ENCODE assay signal across 7 mouse cellular contexts in the genomic region with DNA sequence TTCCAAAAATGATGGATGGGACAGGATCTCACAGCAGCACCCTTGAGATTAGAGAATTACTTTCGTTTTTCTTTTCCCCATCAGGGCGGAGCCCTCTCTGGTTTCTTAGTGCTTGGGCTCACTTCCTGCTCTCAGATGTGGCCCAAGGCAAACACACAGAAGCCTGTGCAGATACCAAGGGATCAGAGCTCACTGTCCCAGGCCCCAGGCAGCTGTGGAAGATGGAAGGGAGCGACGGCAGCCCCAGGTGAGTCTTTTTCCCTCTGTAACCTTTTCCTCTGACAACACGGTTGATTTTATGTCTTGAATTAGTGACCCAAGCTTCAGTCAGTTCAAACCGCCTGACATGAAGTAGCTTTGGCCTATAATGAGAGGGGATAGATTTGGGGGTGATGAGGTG. TPM values are rescaled to one million over a fixed set of nuclear protein-coding genes. Genes with fewer than 3 reads are reported as not detected.
DNase-seq lines count a peak whose midpoint lies in the region; ATAC-seq and TF ChIP-seq lines count a peak whose summit lies in the region.
"Not testable (repeated sequence)": the region's sequence is repeated elsewhere in the genome, so short reads cannot be mapped to it uniquely, and the experiment has no call there.

TSS of gene Sp100 (plus strand) at position 108 of the 400 bp plus-strand sequence.

- WGBS in heart, postnatal 0 days: 65% methylated on average over 5 of the region's 6 CpGs

- not testable (repeated sequence) for H3K9ac ChIP-seq in heart, postnatal 0 days (replicated peaks; ENCODE audit: low read depth, low read length)

- H3K4me3 ChIP-seq in brown adipose tissue, adult 24 weeks (ENCODE audit: insufficient read depth, low read depth, low read length): peak within 1 kb of the TSS; percentile 70
- H3K4me3 ChIP-seq in heart, postnatal 0 days (ENCODE audit: low read depth, low read length): peak within 1 kb of the TSS; percentile 29

- DNase-seq in NIH3T3 (ENCODE audit: low read depth): peak; percentile 9
- DNase-seq in heart, postnatal 0 days (ENCODE audit: low spot score): not testable (repeated sequence)
- DNase-seq in kidney, adult 9 months: peak; percentile 42
- peak; percentile 17 for DNase-seq in lung, postnatal 10 days
- peak; percentile 72 for DNase-seq in thymus, postnatal 0 days (ENCODE audit: low spot score)

- H3K27ac ChIP-seq in brown adipose tissue, adult 24 weeks (replicated peaks; ENCODE audit: low read depth, low read length): peak within 1 kb of the TSS; percentile 92
- H3K27ac ChIP-seq in heart, postnatal 0 days (ENCODE audit: low read depth): not testable (repeated sequence)

- not testable (repeated sequence) for H3K9me3 ChIP-seq in heart, postnatal 0 days (replicated peaks; ENCODE audit: control insufficient read depth, low read length)

- peak within 1 kb of the TSS; percentile 37; the same call in 1 of the 2 replicates for H3K4me2 ChIP-seq in heart, postnatal 0 days (ENCODE audit: low read depth, low read length)

- not testable (repeated sequence) for H3K27me3 ChIP-seq in heart, postnatal 0 days (ENCODE audit: control insufficient read depth, insufficient read depth, low read length)

- TF ChIP-seq EP300 in heart, postnatal 0 days (IDR thresholded peaks at IDR 0.05; ENCODE audit: low read depth): not testable (repeated sequence)

- not testable (repeated sequence) for H3K4me1 ChIP-seq in brown adipose tissue, adult 24 weeks (ENCODE audit: control insufficient read depth, insufficient read depth, insufficient read length, low read length); heart, postnatal 0 days (ENCODE audit: control insufficient read depth, insufficient read depth)

- not testable (repeated sequence) for ATAC-seq in heart, postnatal 0 days (ENCODE audit: insufficient read depth, low read depth); neutrophil, adult 5-6 weeks (ENCODE audit: extremely low read depth, insufficient number of reproducible peaks, low FRiP score, poor library complexity, severe bottlenecking)

- H3K36me3 ChIP-seq in heart, postnatal 0 days (replicated peaks; ENCODE audit: control insufficient read depth, insufficient read depth, low read length): not testable (repeated sequence)

- TF ChIP-seq CTCF in heart, postnatal 0 days (IDR thresholded peaks at IDR 0.05; ENCODE audit: low read depth): not testable (repeated sequence)

RNA-seq across cellular contexts. Expression of gene Sp100, which starts in this region (rescaled TPM):
- polyA plus RNA-seq in brown adipose tissue, adult 24 weeks (2012; ENCODE audit: insufficient read depth, insufficient read length, missing spikeins): 15.4 and 21.5 TPM in 2 replicates
- 9.2 and 14.8 TPM in 2 replicates for total RNA-seq in heart, postnatal 0 days (2014; rRNA removed; ENCODE audit: low replicate concordance)
- polyA plus RNA-seq in heart, postnatal 0 days (2015; fragmentation: Nextera tagmentation; extraction: Ambion mirVana): 5.6 and 7.2 TPM in 2 replicates
- total RNA-seq in neutrophil, adult 5-6 weeks (2017): 539 and 547 TPM in 2 replicates
- polyA plus RNA-seq in thymus, postnatal 0 days (2015; fragmentation: Nextera tagmentation; extraction: Ambion mirVana): 118 and 129 TPM in 2 replicates

Comparison
In these comparisons a context has a peak if more than half of its experiments do, and no peak if none do; other contexts are left out.
1. RNA of gene Sp100 (total RNA-seq): 539 to 547 TPM in neutrophil, adult 5-6 weeks; 9.2 to 14.8 TPM in heart, postnatal 0 days; every median in the first group is over 10 times any median in the second.